Comparison of ENCODE assay signal across 11 mouse cellular contexts in the genomic region with DNA sequence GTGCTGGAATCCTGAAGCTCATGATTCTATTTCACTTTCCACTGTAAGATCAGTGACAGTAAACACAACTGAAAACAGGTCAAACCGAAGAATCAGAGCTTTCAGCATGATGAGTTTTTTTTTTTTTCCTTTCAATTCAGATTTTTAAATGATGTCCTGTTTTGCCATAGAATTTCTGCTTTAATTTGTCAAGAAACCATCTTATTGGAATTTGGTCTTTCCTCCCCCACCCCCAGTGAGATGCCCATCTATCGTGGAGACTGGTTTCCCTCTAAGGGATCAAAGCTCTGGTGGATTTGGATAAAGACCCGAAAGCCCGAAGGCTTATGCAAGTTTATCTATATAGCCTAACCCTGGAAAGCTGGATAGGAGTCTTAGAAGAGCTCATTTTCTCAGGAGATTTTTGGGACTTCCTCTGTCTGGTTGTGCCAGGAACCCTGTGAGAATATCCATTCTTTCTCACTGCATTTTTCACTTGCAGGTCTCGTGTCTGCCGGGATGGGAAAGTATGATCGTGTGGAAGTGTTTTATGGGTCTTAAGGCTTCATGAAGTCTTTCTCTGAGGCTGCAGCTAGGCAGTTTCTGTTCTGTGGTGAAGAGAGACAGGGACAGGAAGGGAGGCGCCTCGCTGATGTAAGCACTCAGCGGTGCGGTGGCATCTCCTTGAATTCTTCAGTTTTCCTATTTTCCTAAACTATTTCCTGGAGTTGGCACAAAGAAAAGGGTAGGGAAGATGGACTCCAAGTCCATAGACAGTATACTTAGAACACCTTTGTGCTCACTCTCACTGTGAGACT.
DNase-seq lines count a peak whose midpoint lies in the region; ATAC-seq and TF ChIP-seq lines count a peak whose summit lies in the region.
"Had no signal": no experiment of that assay in that cellular context is flagged by ENCODE, and none has a peak within 500 bp of the region (broad histone marks: within the 10 kb centered on the region; RNA-seq: fewer than 3 reads in every experiment).

No protein-coding gene starts in this region.

- H3K27me3 ChIP-seq in megakaryocyte, embryonic 14.5 days (replicated peaks) = peaks cover 10% of the 10 kb centered on the region
- peaks cover 8% of the 10 kb centered on the region for H3K27me3 ChIP-seq in heart, embryonic 16.5 days (ENCODE audit: control insufficient read depth, insufficient read depth, low read length)
- peaks cover 27% of the 10 kb centered on the region for H3K27me3 ChIP-seq in neural tube, embryonic 13.5 days

- H3K4me2 ChIP-seq in heart, embryonic 16.5 days (ENCODE audit: low read depth, low read length) = peak overlapping the region; percentile 64; the same call in 1 of the 2 replicates
- no peak overlapping the region for H3K4me2 ChIP-seq in neural tube, embryonic 13.5 days
- H3K4me2 ChIP-seq: liver, embryonic 15.5 days had no signal

- H3K9ac ChIP-seq in heart, embryonic 16.5 days (ENCODE audit: low read length) = no peak overlapping the region
- no peak overlapping the region for H3K9ac ChIP-seq in neural tube, embryonic 13.5 days
- H3K9ac ChIP-seq: hindbrain, embryonic 14.5 days; liver, embryonic 15.5 days had no signal

- no peak for ATAC-seq in megakaryocyte, adult 5-6 weeks (ENCODE audit: poor library complexity, severe bottlenecking)
- no peak for ATAC-seq in heart, embryonic 16.5 days (replicated peaks; ENCODE audit: extremely low read depth, insufficient read depth, low FRiP score)
- ATAC-seq in neural tube, embryonic 13.5 days (ENCODE audit: low read depth) = no peak

- intact Hi-C loops in gastrocnemius, adult 2 months (cut with DNase I) = loop anchor here (5.0 kb wide), 1 partner anchor 46 kb away; no protein-coding TSS in a partner anchor

- H3K4me3 ChIP-seq in gastrocnemius, adult 2 months = peak overlapping the region; percentile 64
- peak overlapping the region; percentile 76 for H3K4me3 ChIP-seq in megakaryocyte, embryonic 14.5 days (replicated peaks)
- peak overlapping the region; percentile 30; the same call in 1 of the 2 replicates for H3K4me3 ChIP-seq in heart, embryonic 16.5 days (ENCODE audit: low read length)
- no peak overlapping the region for H3K4me3 ChIP-seq in neural tube, embryonic 13.5 days
- H3K4me3 ChIP-seq: liver, embryonic 15.5 days had no signal

- peak overlapping the region; percentile 82 for H3K27ac ChIP-seq in gastrocnemius, adult 2 months
- peak overlapping the region; percentile 2; the same call in 1 of the 2 replicates for H3K27ac ChIP-seq in heart, embryonic 16.5 days (ENCODE audit: low read length)
- H3K27ac ChIP-seq in neural tube, embryonic 13.5 days (replicated peaks) = 0 out of 2 replicates have a peak overlapping the region, but pooled peaks have one; percentile 30
- H3K27ac ChIP-seq: hindbrain, embryonic 14.5 days; liver, embryonic 15.5 days had no signal

- H3K9me3 ChIP-seq in megakaryocyte, embryonic 14.5 days = no peaks in the 10 kb centered on the region
- no peaks in the 10 kb centered on the region for H3K9me3 ChIP-seq in heart, embryonic 16.5 days (replicated peaks; ENCODE audit: control insufficient read depth, low read length)
- H3K9me3 ChIP-seq in neural tube, embryonic 13.5 days = no peaks in the 10 kb centered on the region
- H3K9me3 ChIP-seq: liver, embryonic 15.5 days had no signal

- no peak for DNase-seq in gastrocnemius, adult 2 months
- DNase-seq in gastrocnemius, adult 8-10 months (ENCODE audit: low spot score in 2 of 2) = no peak
- DNase-seq in adipocyte (ENCODE audit: low spot score) = no peak
- no peak for DNase-seq in spleen, postnatal 10 days (ENCODE audit: low spot score in 2 of 2)
- DNase-seq: B cell, adult 2 months had no signal

- 40% methylated on average over 11 of the region's 11 CpGs for WGBS in heart, embryonic 16.5 days
- WGBS in neural tube, embryonic 13.5 days = 47% methylated on average over 11 of the region's 11 CpGs

- TF ChIP-seq CTCF in gastrocnemius, adult 2 months (IDR thresholded peaks at IDR 0.05) = no peak

- peaks cover 79% of the 10 kb centered on the region for H3K4me1 ChIP-seq in megakaryocyte, embryonic 14.5 days
- peaks cover 24% of the 10 kb centered on the region for H3K4me1 ChIP-seq in heart, embryonic 16.5 days (ENCODE audit: control insufficient read depth, insufficient read depth, low read length)
- peaks cover 43% of the 10 kb centered on the region for H3K4me1 ChIP-seq in neural tube, embryonic 13.5 days (replicated peaks)

- H3K36me3 ChIP-seq in megakaryocyte, embryonic 14.5 days (replicated peaks; ENCODE audit: low read length) = no peaks in the 10 kb centered on the region
- no peaks in the 10 kb centered on the region for H3K36me3 ChIP-seq in heart, embryonic 16.5 days (ENCODE audit: control insufficient read depth, insufficient read depth)
- no peaks in the 10 kb centered on the region for H3K36me3 ChIP-seq in neural tube, embryonic 13.5 days
- H3K36me3 ChIP-seq: liver, embryonic 15.5 days had no signal

Comparison
In these comparisons a context has a peak if more than half of its experiments do, and no peak if none do; other contexts are left out.
1. H3K27ac ChIP-seq: peak in every context shown above with its lines; median percentile 82 in gastrocnemius, adult 2 months; 30 in neural tube, embryonic 13.5 days; 2 in heart, embryonic 16.5 days.